Mouse (Mus musculus) midbrain, embryonic 13.5 days (tissue): ENCODE results near the gene Baz2a. TPM values are rescaled to one million over a fixed set of nuclear protein-coding genes. Genes with fewer than 3 reads are reported as not detected.
"Not testable (repeated sequence)": the region's sequence is repeated elsewhere in the genome, so short reads cannot be mapped to it uniquely, and the experiment has no call there.

Experiments
- ATAC-seq: fragments of 200-750 bp; cut with Nextera tagmentation; 2 replicates; pipeline ENCODE4 v1.8.0; 2017; ENCODE audit warnings: mild to moderate bottlenecking, moderate TSS enrichment, moderate library complexity
- H3K27ac ChIP-seq: fragments of 300-500 bp; sonication (generic); 2 replicates; pipeline ENCODE4 v1.5.1; 2015; ENCODE audit warnings: inconsistent platforms, mild to moderate bottlenecking, moderate library complexity
- H3K27me3 ChIP-seq: fragments of 300-500 bp; sonication (generic); 2 replicates; pipeline ENCODE4 v1.6.1; 2015; ENCODE audit warnings: mild to moderate bottlenecking, inconsistent platforms
- H3K36me3 ChIP-seq: fragments of 300-500 bp; sonication (generic); 2 replicates; pipeline ENCODE4 v1.6.1; 2015; ENCODE audit warnings: mild to moderate bottlenecking, inconsistent platforms
- H3K4me1 ChIP-seq: fragments of 300-500 bp; sonication (generic); replicated peaks from 2 replicates; pipeline ENCODE4 v1.6.1; 2015; ENCODE audit warnings: inconsistent platforms
- H3K4me2 ChIP-seq: fragments of 300-500 bp; sonication (generic); replicated peaks from 2 replicates; pipeline ENCODE4 v1.6.1; 2015; ENCODE audit warnings: moderate library complexity, mild to moderate bottlenecking, inconsistent platforms
- H3K4me3 ChIP-seq: fragments of 300-500 bp; sonication (generic); replicated peaks from 2 replicates; pipeline ENCODE4 v1.5.1; 2015; ENCODE audit warnings: mild to moderate bottlenecking, inconsistent platforms
- H3K9ac ChIP-seq: fragments of 300-500 bp; sonication (generic); replicated peaks from 2 replicates; pipeline ENCODE4 v1.6.1; 2015; ENCODE audit warnings: mild to moderate bottlenecking, inconsistent platforms
- H3K9me3 ChIP-seq: fragments of 300-500 bp; sonication (generic); 2 replicates; pipeline ENCODE4 v1.6.1; 2016; ENCODE audit warnings: mild to moderate bottlenecking, inconsistent platforms
- WGBS: fragments of 180-500 bp; shearing (Covaris S2); methylation state at CpG from one replicate; pipeline ENCODE4 v1.1.7; 2015; 5-methylcytosine and 5-hydroxymethylcytosine counted together
- polyA plus RNA-seq: library from polyadenylated mRNA; unstranded; fragments of >200 nt; fragmentation: Nextera tagmentation; extraction: Ambion mirVana; gene quantifications from 2 replicates; pipeline ENCODE4 v1.2.1, GENCODE M21; 2015

Baz2a gene
- polyA plus RNA-seq, 1 experiment from 2014 or later = 13.8 TPM

DNA sequence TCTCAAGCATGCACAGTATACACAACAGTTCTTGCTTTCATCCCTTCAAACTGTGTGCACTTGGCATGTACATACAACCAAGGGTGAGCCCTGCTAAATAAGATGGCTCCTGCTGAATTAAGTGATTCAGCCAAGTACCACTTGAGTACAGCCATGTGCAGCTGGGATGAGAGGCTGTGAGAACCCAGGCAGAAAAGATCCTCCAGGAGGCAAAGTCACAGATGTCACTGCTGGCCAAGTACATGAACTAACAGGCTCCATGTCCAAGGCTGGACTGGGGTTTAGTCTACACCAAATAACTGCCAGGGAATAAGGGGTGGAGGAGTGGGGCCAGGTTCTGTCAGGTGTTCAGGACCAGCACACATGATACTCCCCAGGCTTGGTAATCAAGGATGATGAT lies 40.4 kb downstream of the Baz2a start:
- Histone ChIP-seq H3K27me3 (no peaks in the 10 kb centered on the region), H3K9ac (no peak overlapping the region), H3K4me1 (no peaks in the 10 kb centered on the region), H3K4me2 (no peak overlapping the region), H3K36me3 (peaks cover 44% of the 10 kb centered on the region), H3K9me3 (no peaks in the 10 kb centered on the region), H3K4me3 (no peak overlapping the region), H3K27ac (no peak overlapping the region)
- ATAC-seq = no peak

DNA sequence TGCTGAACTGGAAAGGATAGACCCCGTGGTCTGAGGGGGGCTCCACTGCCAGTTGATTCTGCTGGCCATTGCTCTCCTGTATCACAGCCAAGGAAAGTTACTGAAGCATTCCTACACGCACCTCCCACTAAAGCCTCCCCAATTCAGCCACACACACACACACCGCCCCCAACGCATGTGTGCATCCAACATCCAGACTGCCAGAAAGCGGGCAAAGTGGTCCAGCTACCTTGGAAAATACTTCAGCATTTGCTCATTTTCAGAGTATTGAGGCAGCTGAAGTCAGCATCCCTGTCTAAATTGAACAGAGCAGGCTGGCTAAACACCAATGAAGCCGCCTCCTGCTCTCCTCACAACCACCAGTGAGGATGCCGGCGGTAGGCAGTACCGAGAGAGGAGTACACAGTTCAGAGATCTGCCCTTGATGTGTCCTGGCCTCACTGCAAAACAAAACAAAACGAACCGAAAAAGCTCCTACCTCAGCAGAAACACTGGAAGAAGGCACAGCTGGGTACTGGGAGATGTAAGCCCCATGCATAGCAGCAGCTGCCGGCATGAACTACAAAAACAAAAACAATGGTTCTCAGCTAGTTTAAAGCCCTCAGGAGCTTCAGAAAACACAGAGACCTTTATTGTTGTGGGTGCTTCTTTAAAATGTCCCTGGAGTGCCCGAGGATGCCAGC lies 42.4 kb downstream of the Baz2a start:
- no peak overlapping the region for H3K9ac ChIP-seq
- 36% methylated on average over 13 of the region's 13 CpGs for WGBS
- H3K4me3 ChIP-seq = no peak overlapping the region
- no peaks in the 10 kb centered on the region for H3K4me1 ChIP-seq
- peaks cover 32% of the 10 kb centered on the region for H3K36me3 ChIP-seq
- H3K4me2 ChIP-seq = no peak overlapping the region
- H3K27me3 ChIP-seq = no peaks in the 10 kb centered on the region
- ATAC-seq = no peak
- H3K27ac ChIP-seq = 0 out of 2 replicates have a peak overlapping the region, but pooled peaks have one; percentile 32
- no peaks in the 10 kb centered on the region for H3K9me3 ChIP-seq

GRCm38 (mm10) chr10:128135374-128135773 lies 44.0 kb downstream of the Baz2a start:
- no peaks in the 10 kb centered on the region for H3K9me3 ChIP-seq
- no peak overlapping the region for H3K9ac ChIP-seq
- H3K27ac ChIP-seq = no peak overlapping the region
- H3K4me1 ChIP-seq = no peaks in the 10 kb centered on the region
- no peak for ATAC-seq
- no peak overlapping the region for H3K4me2 ChIP-seq
- 94% methylated on average over 6 of the region's 6 CpGs for WGBS
- no peaks in the 10 kb centered on the region for H3K27me3 ChIP-seq
- no peak overlapping the region for H3K4me3 ChIP-seq
- H3K36me3 ChIP-seq = peaks cover 20% of the 10 kb centered on the region

GRCm38 (mm10) chr10:128140236-128140952 lies 49.0 kb downstream of the Baz2a start:
- WGBS = 69% methylated on average over 12 of the region's 12 CpGs
- no peaks in the 10 kb centered on the region for H3K9me3 ChIP-seq
- no peak overlapping the region for H3K4me2 ChIP-seq
- H3K9ac ChIP-seq = no peak overlapping the region
- no peaks in the 10 kb centered on the region for H3K4me1 ChIP-seq
- no peak overlapping the region for H3K4me3 ChIP-seq
- no peak overlapping the region for H3K27ac ChIP-seq
- ATAC-seq = no peak
- H3K36me3 ChIP-seq = peaks cover 12% of the 10 kb centered on the region
- no peaks in the 10 kb centered on the region for H3K27me3 ChIP-seq

DNA sequence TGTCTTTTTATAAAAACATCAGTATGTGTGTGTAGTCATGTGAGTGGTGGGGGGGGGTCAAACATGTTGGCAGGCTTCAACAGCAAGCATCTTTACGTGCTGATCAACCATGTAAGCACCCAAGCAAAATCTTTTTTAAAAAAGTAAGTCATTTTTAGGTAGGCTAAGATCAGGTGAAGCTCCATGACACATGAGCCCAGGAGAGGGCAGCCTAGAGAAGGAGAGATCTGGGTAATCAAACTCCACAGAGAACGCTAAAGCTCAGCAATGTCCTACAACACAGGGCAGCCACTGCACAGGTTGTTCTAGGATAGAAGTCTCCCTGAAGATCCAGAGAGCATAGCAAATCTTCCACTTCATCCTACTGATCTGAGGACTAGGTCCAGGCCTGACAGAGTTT lies 50.8 kb downstream of the Baz2a start:
- no peak overlapping the region for H3K4me2 ChIP-seq
- H3K27ac ChIP-seq = no peak overlapping the region
- H3K27me3 ChIP-seq = no peaks in the 10 kb centered on the region
- no peaks in the 10 kb centered on the region for H3K9me3 ChIP-seq
- WGBS = 78% methylated on average over 2 of the region's 2 CpGs
- ATAC-seq = no peak
- H3K4me3 ChIP-seq = no peak overlapping the region
- H3K9ac ChIP-seq = no peak overlapping the region
- peaks cover 12% of the 10 kb centered on the region for H3K36me3 ChIP-seq
- no peaks in the 10 kb centered on the region for H3K4me1 ChIP-seq

DNA sequence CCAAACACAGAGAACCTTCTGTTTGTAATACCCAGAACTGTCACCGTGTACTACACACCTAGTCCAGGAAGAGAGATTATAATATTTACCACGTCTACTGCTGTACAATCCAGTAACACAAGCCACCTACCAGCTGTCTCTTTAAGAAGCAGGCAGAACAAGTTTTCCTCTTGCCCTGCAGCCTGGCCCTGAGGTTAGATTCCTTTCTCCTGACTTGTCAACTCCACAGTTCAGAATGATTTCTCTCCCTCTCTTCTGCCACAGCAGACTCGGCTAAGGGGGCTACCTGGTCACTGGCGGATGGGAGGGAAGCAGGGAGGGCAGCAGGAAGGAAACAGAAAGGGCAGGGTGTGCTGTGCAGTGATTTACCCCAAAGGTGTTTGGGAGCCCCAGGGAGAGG lies 52.3 kb downstream of the Baz2a start:
- Histone ChIP-seq H3K36me3 (peaks cover 5% of the 10 kb centered on the region; the same call in 1 of the 2 replicates), H3K27ac (no peak overlapping the region), H3K4me1 (no peaks in the 10 kb centered on the region), H3K9ac (no peak overlapping the region), H3K27me3 (no peaks in the 10 kb centered on the region), H3K4me2 (no peak overlapping the region), H3K4me3 (no peak overlapping the region), H3K9me3 (no peaks in the 10 kb centered on the region)
- WGBS = 92% methylated on average over 4 of the region's 4 CpGs
- no peak for ATAC-seq

- Histone ChIP-seq H3K4me2 (no peak overlapping the region), H3K27ac (no peak overlapping the region), H3K27me3 (no peaks in the 10 kb centered on the region), H3K9ac (no peak overlapping the region), H3K4me1 (peaks cover 7% of the 10 kb centered on the region), H3K4me3 (no peak overlapping the region), H3K36me3 (peaks cover 5% of the 10 kb centered on the region; the same call in 1 of the 2 replicates), H3K9me3 (no peaks in the 10 kb centered on the region)
- WGBS = 89% methylated on average over 2 of the region's 2 CpGs
- no peak for ATAC-seq
Measured at GRCm38 (mm10) chr10:128144961-128145360, 53.6 kb downstream of the Baz2a start.

DNA sequence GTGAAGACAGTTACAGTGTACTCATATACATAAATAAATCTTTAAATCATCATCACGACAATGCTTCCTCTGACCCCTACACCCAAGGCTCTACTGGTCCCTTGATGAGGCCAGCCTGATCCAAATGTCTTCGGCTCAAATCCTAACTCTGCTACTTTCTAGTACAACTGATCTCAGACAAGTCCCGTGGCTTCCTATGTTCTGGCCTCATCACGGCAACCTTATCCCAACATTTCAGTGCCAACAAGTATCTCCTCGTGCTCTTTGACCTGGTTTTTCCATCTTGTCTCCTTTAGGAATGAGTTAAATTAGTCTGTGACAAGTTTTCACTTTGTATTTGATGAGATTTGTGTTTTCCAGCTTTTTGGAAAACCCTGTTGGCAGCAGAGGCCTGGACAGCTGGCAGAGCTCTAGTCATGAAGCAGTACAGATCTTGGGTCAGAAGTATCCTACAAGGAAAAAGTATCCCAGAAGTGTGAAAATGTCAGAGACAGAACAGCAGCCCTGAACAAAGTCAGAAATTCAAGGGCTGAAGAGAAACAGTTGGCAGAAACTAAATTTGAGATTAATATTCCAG lies 57.5 kb downstream of the Baz2a start:
- Histone ChIP-seq H3K4me3 (no peak overlapping the region), H3K4me2 (no peak overlapping the region), H3K4me1 (peaks cover 8% of the 10 kb centered on the region), H3K36me3 (peaks cover 5% of the 10 kb centered on the region), H3K27me3 (no peaks in the 10 kb centered on the region), H3K9ac (no peak overlapping the region), H3K9me3 (no peaks in the 10 kb centered on the region), H3K27ac (no peak overlapping the region; the same call in none of the 2 replicates)
- 90% methylated on average over 5 of the region's 5 CpGs for WGBS
- ATAC-seq = no peak

GRCm38 (mm10) chr10:128149592-128149991 lies 58.2 kb downstream of the Baz2a start:
- Histone ChIP-seq H3K4me2 (0 out of 2 replicates have a peak overlapping the region, but pooled peaks have one; percentile 5), H3K4me1 (peaks cover 8% of the 10 kb centered on the region), H3K27ac (peak overlapping the region; percentile 2; the same call in 1 of the 2 replicates), H3K4me3 (no peak overlapping the region), H3K36me3 (peaks cover 5% of the 10 kb centered on the region; the same call in 1 of the 2 replicates), H3K9me3 (no peaks in the 10 kb centered on the region), H3K9ac (no peak overlapping the region), H3K27me3 (no peaks in the 10 kb centered on the region)
- peak; percentile 58 for ATAC-seq
- WGBS = 5% methylated on average over 5 of the region's 5 CpGs

DNA sequence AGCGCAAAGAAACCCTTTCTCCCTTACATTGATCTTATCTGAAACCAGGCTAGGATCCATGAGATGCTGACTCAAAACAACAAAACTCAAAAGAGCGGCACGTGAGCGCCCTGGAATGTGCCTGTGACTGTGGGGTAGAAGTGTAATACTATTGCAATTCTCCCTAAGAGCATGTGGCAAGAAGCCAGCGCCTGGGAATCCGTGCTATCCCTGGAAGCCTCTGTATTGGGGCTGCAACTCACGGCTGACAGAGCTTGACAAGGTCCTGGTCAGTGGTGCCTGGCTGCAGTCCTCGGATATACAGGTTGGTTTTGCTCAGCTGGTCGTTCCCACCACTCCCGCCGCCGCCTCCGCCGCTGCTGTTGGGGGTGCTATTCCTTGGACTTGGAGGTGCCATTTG lies 59.6 kb downstream of the Baz2a start:
- Histone ChIP-seq H3K27ac (no peak overlapping the region), H3K9ac (no peak overlapping the region), H3K4me3 (no peak overlapping the region), H3K4me1 (peaks cover 8% of the 10 kb centered on the region), H3K27me3 (no peaks in the 10 kb centered on the region), H3K4me2 (no peak overlapping the region), H3K9me3 (no peaks in the 10 kb centered on the region), H3K36me3 (peaks cover 5% of the 10 kb centered on the region; the same call in 1 of the 2 replicates)
- no peak for ATAC-seq
- WGBS = 90% methylated on average over 14 of the region's 14 CpGs

GRCm38 (mm10) chr10:128153978-128154377 lies 62.6 kb downstream of the Baz2a start:
- 80% methylated on average over 3 of the region's 3 CpGs for WGBS
- no peak overlapping the region for H3K9ac ChIP-seq
- H3K27ac ChIP-seq = no peak overlapping the region
- no peak overlapping the region for H3K4me3 ChIP-seq
- no peaks in the 10 kb centered on the region for H3K9me3 ChIP-seq
- no peaks in the 10 kb centered on the region for H3K27me3 ChIP-seq
- peaks cover 8% of the 10 kb centered on the region for H3K4me1 ChIP-seq
- H3K4me2 ChIP-seq = no peak overlapping the region
- ATAC-seq = no peak
- peaks cover 5% of the 10 kb centered on the region; the same call in 1 of the 2 replicates for H3K36me3 ChIP-seq

GRCm38 (mm10) chr10:128165726-128166125 lies 74.3 kb downstream of the Baz2a start:
- not testable (repeated sequence) for H3K4me2 ChIP-seq, H3K27me3 ChIP-seq, H3K4me1 ChIP-seq, H3K9ac ChIP-seq, H3K27ac ChIP-seq, ATAC-seq, H3K4me3 ChIP-seq, H3K9me3 ChIP-seq, H3K36me3 ChIP-seq
- WGBS = 90% methylated on average over 3 of the region's 3 CpGs
